ENCODE assay signal across 8 mouse cellular contexts in genomic region chr8:13676302-13676700, GRCm38 (mm10). TPM values are rescaled to one million over a fixed set of nuclear protein-coding genes. Genes with fewer than 3 reads are reported as not detected.
DNase-seq lines count a peak whose midpoint lies in the region; ATAC-seq lines count a peak whose summit lies in the region.

No protein-coding gene starts in this region.

- peak; percentile 39 to 49 for DNase-seq in left cerebral cortex, adult 18-20 months (ENCODE audit: low spot score in 2 of 2)
- no peak for DNase-seq in left cerebral cortex, adult 11 months (ENCODE audit: low spot score)
- peak; percentile 69 for DNase-seq in embryo, embryonic 10 days (ENCODE audit: low spot score)
- peak; percentile 51 to 77 for DNase-seq in gastrocnemius, postnatal 4 days (ENCODE audit: low spot score in 2 of 2)
- DNase-seq in intestine, embryonic 14.5 days (ENCODE audit: low spot score) = no peak
- DNase-seq in left cerebral cortex, postnatal 36 days (ENCODE audit: low spot score in 2 of 2) = peak; percentile 50 to 56
- DNase-seq in right cerebral cortex, postnatal 25 days = peak; percentile 36

- intact Hi-C loops in left cerebral cortex, postnatal 36 days (cut with DNase I) = loop anchor here (5.0 kb wide), 2 partner anchors 34 to 124 kb away; no protein-coding TSS in a partner anchor

- no peaks in the 10 kb centered on the region for H3K36me3 ChIP-seq in intestine, embryonic 14.5 days (ENCODE audit: control insufficient read depth, insufficient read depth, low read length)

- H3K27me3 ChIP-seq in intestine, embryonic 14.5 days (replicated peaks; ENCODE audit: control insufficient read depth, insufficient read depth, low read length) = 0 out of 2 replicates have a peak, but pooled peaks cover 3% of the 10 kb centered on the region

- WGBS in intestine, embryonic 14.5 days = 2% methylated on average over 12 of the region's 12 CpGs

- peak overlapping the region; percentile 77 for H3K4me2 ChIP-seq in intestine, embryonic 14.5 days (ENCODE audit: low read length)

- ATAC-seq in intestine, embryonic 14.5 days (replicated peaks; ENCODE audit: low FRiP score, low TSS enrichment, low read depth) = no peak
- ATAC-seq in megakaryocyte-erythroid progenitor cell, adult 5-6 weeks (replicated peaks; ENCODE audit: low FRiP score, low TSS enrichment, poor library complexity, severe bottlenecking) = 0 out of 2 replicates have a peak, but pooled peaks have one; percentile 19

- H3K9ac ChIP-seq in intestine, embryonic 14.5 days (ENCODE audit: low read length) = peak overlapping the region; percentile 59

- peak overlapping the region; percentile 54 for H3K4me3 ChIP-seq in intestine, embryonic 14.5 days (ENCODE audit: low read depth, low read length)

- H3K27ac ChIP-seq in intestine, embryonic 14.5 days (ENCODE audit: low read depth) = peak overlapping the region; percentile 63

- no peaks in the 10 kb centered on the region for H3K9me3 ChIP-seq in intestine, embryonic 14.5 days (ENCODE audit: control insufficient read depth, low read length)

- H3K4me1 ChIP-seq in intestine, embryonic 14.5 days (replicated peaks; ENCODE audit: control insufficient read depth, insufficient read depth, low read length) = peaks cover 17% of the 10 kb centered on the region

RNA-seq across cellular contexts. Expression of gene Rasa3, which starts 1.1 kb away (rescaled TPM):
- total RNA-seq in left cerebral cortex, adult 18-20 months (2021) = 10 to 100 TPM; 65.6 to 72.9 TPM
- total RNA-seq in gastrocnemius, postnatal 4 days (2021) = 10 to 100 TPM; 41.5 to 43.1 TPM
- polyA plus RNA-seq in intestine, embryonic 14.5 days (2014; fragmentation: Nextera tagmentation; extraction: Ambion mirVana) = 24.9 and 27.8 TPM in 2 replicates
- total RNA-seq in left cerebral cortex, postnatal 36 days (2021) = 10 to 100 TPM; 57.0 to 62.5 TPM
- 34.4 and 36.2 TPM in 2 replicates for total RNA-seq in megakaryocyte-erythroid progenitor cell, adult 5-6 weeks (2014; fragmentation: Nextera tagmentation)
- total RNA-seq in megakaryocyte-erythroid progenitor cell, adult 5-6 weeks (2017) = 25.9 and 43.0 TPM in 2 replicates

RNA-seq across cellular contexts. Expression of gene Cfap97d2, which starts 29.4 kb away (rescaled TPM):
- 1 to 10 TPM; 1.3 TPM for total RNA-seq in left cerebral cortex, adult 18-20 months (2021)
- total RNA-seq in gastrocnemius, postnatal 4 days (2021) = not detected
- polyA plus RNA-seq in intestine, embryonic 14.5 days (2014; fragmentation: Nextera tagmentation; extraction: Ambion mirVana) = 0.12 TPM in 1 of 2 replicates, not detected in the other
- 1 to 10 TPM in 1 of 2 experiments, under 1 TPM in 1; 0.84 to 1.5 TPM for total RNA-seq in left cerebral cortex, postnatal 36 days (2021)
- total RNA-seq in megakaryocyte-erythroid progenitor cell, adult 5-6 weeks (2014; fragmentation: Nextera tagmentation) = not detected in 2 replicates
- not detected in 2 replicates for total RNA-seq in megakaryocyte-erythroid progenitor cell, adult 5-6 weeks (2017)

Comparison
In these comparisons a context has a peak if more than half of its experiments do, and no peak if none do; other contexts are left out.
1. DNase-seq: peak in left cerebral cortex, adult 18-20 months (2 of 2), embryo, embryonic 10 days (single experiment), gastrocnemius, postnatal 4 days (2 of 2), left cerebral cortex, postnatal 36 days (2 of 2) and right cerebral cortex, postnatal 25 days (single experiment); none in left cerebral cortex, adult 11 months (single experiment) and intestine, embryonic 14.5 days (single experiment).